Mouse (Mus musculus) erythroblast, adult 5-6 weeks (primary cell): Measurements from ENCODE around the gene Ifit3. TPM values are rescaled to one million over a fixed set of nuclear protein-coding genes. Genes with fewer than 3 reads are reported as not detected.
A peak's percentile ranks its signal among the peaks of the same experiment; 100 is the strongest.
"Not testable (repeated sequence)": the region's sequence is repeated elsewhere in the genome, so short reads cannot be mapped to it uniquely, and the experiment has no call there.

ENCODE experiments used
- ATAC-seq: replicated peaks from 2 replicates; pipeline ENCODE4 v1.8.0; 2016; ENCODE audit warnings: moderate number of reproducible peaks, mild to moderate bottlenecking, moderate TSS enrichment, inconsistent platforms; ENCODE audit not compliant: poor library complexity, low FRiP score, severe bottlenecking
- total RNA-seq, 2 experiments: library from RNA; stranded (forward) in 1 of 2; stranded (reverse) in 1 of 2; fragments of 150-400 nt in 1 of 2; fragments of 200-764, 138-1000 nt in 1 of 2; gene quantifications; 2 replicates each; pipeline versions ENCODE4 v1.2.3 to v1.2.4; 2015 to 2017; ENCODE audit warnings: low replicate concordance in 2 of 2

The Ifit3 gene
- total RNA-seq (2015; ENCODE audit: low replicate concordance): 1.5 and 5.6 TPM in 2 replicates
- 2.6 and 5.9 TPM in 2 replicates for total RNA-seq (2017; ENCODE audit: low replicate concordance)

- not testable (repeated sequence) for ATAC-seq
Measured at GRCm38 (mm10) chr19:34583126-34583766, at the start of gene Ifit3. Gene Ifit3, plus strand, starts transcription at chr19:34583531.

- ATAC-seq: no peak
Measured at GRCm38 (mm10) chr19:34539422-34539821, 43.9 kb upstream of the Ifit3 start.

- no peak for ATAC-seq
Measured at GRCm38 (mm10) chr19:34546211-34546610, 37.1 kb upstream of the Ifit3 start.

- peak; percentile 71 for ATAC-seq
Measured at GRCm38 (mm10) chr19:34547976-34548375, 35.4 kb upstream of the Ifit3 start.

- ATAC-seq: no peak
Measured at GRCm38 (mm10) chr19:34550205-34550533, 33.2 kb upstream of the Ifit3 start.

GRCm38 (mm10) chr19:34550534-34551223, 32.7 kb upstream of the Ifit3 start, which contains the start of gene Ifit2:
Gene Ifit2, plus strand, starts transcription at chr19:34550694.
- ATAC-seq: peak; percentile 89

- ATAC-seq: no peak
Measured at GRCm38 (mm10) chr19:34551981-34552380, 31.4 kb upstream of the Ifit3 start.

GRCm38 (mm10) chr19:34553021-34553420, 30.3 kb upstream of the Ifit3 start:
- no peak for ATAC-seq

- ATAC-seq: no peak
Measured at GRCm38 (mm10) chr19:34553522-34553921, 29.8 kb upstream of the Ifit3 start.

GRCm38 (mm10) chr19:34554061-34554460, 29.3 kb upstream of the Ifit3 start:
- ATAC-seq: no peak

GRCm38 (mm10) chr19:34556621-34557020, 26.7 kb upstream of the Ifit3 start:
- no peak for ATAC-seq

- no peak for ATAC-seq
Measured at GRCm38 (mm10) chr19:34562556-34562955, 20.8 kb upstream of the Ifit3 start.

- no peak for ATAC-seq
Measured at GRCm38 (mm10) chr19:34566178-34566784, 17.1 kb upstream of the Ifit3 start.

GRCm38 (mm10) chr19:34568988-34569895, 14.1 kb upstream of the Ifit3 start:
- ATAC-seq: no peak

GRCm38 (mm10) chr19:34569896-34570476, 13.3 kb upstream of the Ifit3 start:
- ATAC-seq: no peak

- ATAC-seq: no peak
Measured at GRCm38 (mm10) chr19:34571080-34571479, 12.3 kb upstream of the Ifit3 start.

- ATAC-seq: no peak
Measured at GRCm38 (mm10) chr19:34573650-34574049, 9.7 kb upstream of the Ifit3 start.

- no peak for ATAC-seq
Measured at GRCm38 (mm10) chr19:34577121-34577520, 6.2 kb upstream of the Ifit3 start.

- ATAC-seq: not testable (repeated sequence)
Measured at GRCm38 (mm10) chr19:34582696-34583095, 635 bp upstream of the Ifit3 start.
